Mouse (Mus musculus) limb, embryonic 14.5 days (tissue): ENCODE measurements around the gene Syt15. TPM values are rescaled to one million over a fixed set of nuclear protein-coding genes. Genes with fewer than 3 reads are reported as not detected.

Experiments
- ATAC-seq: fragments of 200-750 bp; cut with Nextera tagmentation; 2 replicates; pipeline ENCODE4 v1.8.0; 2017; ENCODE audit warnings: low read depth, moderate number of reproducible peaks, moderate TSS enrichment; ENCODE audit not compliant: low FRiP score
- DNase-seq: peaks from one replicate; pipeline ENCODE4 v3.0.0-alpha.2; 2015; ENCODE audit warnings: low spot score
- H3K27ac ChIP-seq: fragments of 300-500 bp; sonication (generic); replicated peaks from 2 replicates; pipeline ENCODE4 v1.5.1; 2014; ENCODE audit warnings: low read depth, mild to moderate bottlenecking, low read length, moderate library complexity, mixed read lengths
- H3K27me3 ChIP-seq: fragments of 300-500 bp; sonication (generic); 2 replicates; pipeline ENCODE4 v1.6.1; 2014; ENCODE audit warnings: low read length, mixed read lengths; ENCODE audit not compliant: control insufficient read depth, insufficient read depth
- H3K36me3 ChIP-seq: fragments of 300-500 bp; sonication (generic); 2 replicates; pipeline ENCODE4 v1.6.1; 2014; ENCODE audit warnings: mild to moderate bottlenecking, low read length, moderate library complexity, mixed read lengths; ENCODE audit not compliant: control insufficient read depth, insufficient read depth
- H3K4me1 ChIP-seq: fragments of 300-500 bp; sonication (generic); 2 replicates; pipeline ENCODE4 v1.6.1; 2014; ENCODE audit warnings: antibody characterized with exemption, low read length, mixed read lengths; ENCODE audit not compliant: control insufficient read depth, insufficient read depth
- H3K4me2 ChIP-seq: fragments of 300-500 bp; sonication (generic); replicated peaks from 2 replicates; pipeline ENCODE4 v1.6.1; 2014; ENCODE audit warnings: low read depth, mild to moderate bottlenecking, low read length, moderate library complexity; ENCODE audit not compliant: severe bottlenecking
- H3K4me3 ChIP-seq: fragments of 300-500 bp; sonication (generic); replicated peaks from 2 replicates; pipeline ENCODE4 v1.5.1; 2014; ENCODE audit warnings: low read length
- H3K9ac ChIP-seq: fragments of 300-500 bp; sonication (generic); 2 replicates; pipeline ENCODE4 v1.6.1; 2014; ENCODE audit warnings: mild to moderate bottlenecking, low read depth, low read length, moderate library complexity; ENCODE audit not compliant: severe bottlenecking
- H3K9me3 ChIP-seq: fragments of 300-500 bp; sonication (generic); 2 replicates; pipeline ENCODE4 v1.6.1; 2016; ENCODE audit warnings: low read length; ENCODE audit not compliant: control insufficient read depth
- POLR2A ChIP-seq: fragments of 200-500 bp; IDR thresholded peaks from 2 replicates; pipeline ENCODE4 v1.8.0; 2012; ENCODE audit warnings: inconsistent platforms, mild to moderate bottlenecking, moderate library complexity, borderline replicate concordance; ENCODE audit not compliant: insufficient read depth, insufficient read length; ENCODE audit errors: extremely low read depth
- WGBS: fragments of 180-500 bp; shearing (Covaris S2); extraction: QIAGEN DNeasy Blood & Tissue Kit; methylation state at CpG from one replicate; pipeline ENCODE4 v1.1.7; 2014; 5-methylcytosine and 5-hydroxymethylcytosine counted together
- polyA plus RNA-seq, 2 experiments: library from polyadenylated mRNA; depleted of rRNA in 1 of 2; stranded (reverse) in 1 of 2; unstranded in 1 of 2; fragments of >200 nt; fragmentation: Nextera tagmentation in 1 of 2; extraction: Ambion mirVana in 1 of 2; gene quantifications; 2 replicates each; pipeline versions ENCODE4 v1.2.1 to v1.2.3; 2012 to 2014

Syt15 gene
- polyA plus RNA-seq, 2 experiments, result 0.51 to 0.83 TPM

GRCm38 (mm10) chr14:34207996-34208395 lies 11.4 kb upstream of the Syt15 start:
- Histone ChIP-seq H3K9ac (no peak overlapping the region), H3K27ac (no peak overlapping the region), H3K36me3 (no peaks in the 10 kb centered on the region), H3K9me3 (no peaks in the 10 kb centered on the region), H3K27me3 (no peaks in the 10 kb centered on the region), H3K4me2 (no peak overlapping the region), H3K4me3 (no peak overlapping the region), H3K4me1 (no peaks in the 10 kb centered on the region)
- WGBS, result 68% methylated on average over 6 of the region's 6 CpGs
- ATAC-seq, result no peak
- DNase-seq, result no peak
- no peak for TF ChIP-seq POLR2A

GRCm38 (mm10) chr14:34208651-34209050 lies 10.7 kb upstream of the Syt15 start:
- H3K9me3 ChIP-seq, result no peaks in the 10 kb centered on the region
- no peaks in the 10 kb centered on the region for H3K27me3 ChIP-seq
- WGBS, result 52% methylated on average over 2 of the region's 2 CpGs
- TF ChIP-seq POLR2A, result no peak
- H3K4me1 ChIP-seq, result no peaks in the 10 kb centered on the region
- no peak for ATAC-seq
- H3K36me3 ChIP-seq, result no peaks in the 10 kb centered on the region
- DNase-seq, result peak; percentile 36
- H3K27ac ChIP-seq, result no peak overlapping the region
- no peak overlapping the region for H3K9ac ChIP-seq
- H3K4me2 ChIP-seq, result no peak overlapping the region
- H3K4me3 ChIP-seq, result no peak overlapping the region

- H3K9ac ChIP-seq, result no peak overlapping the region
- H3K27ac ChIP-seq, result no peak overlapping the region
- no peak overlapping the region for H3K4me2 ChIP-seq
- ATAC-seq (no peak), DNase-seq (no peak)
- no peaks in the 10 kb centered on the region for H3K9me3 ChIP-seq
- TF ChIP-seq POLR2A, result no peak
- no peak overlapping the region for H3K4me3 ChIP-seq
- no peaks in the 10 kb centered on the region for H3K27me3 ChIP-seq
- 55% methylated on average over 4 of the region's 4 CpGs for whole genome bisulfite sequencing
- H3K36me3 ChIP-seq, result no peaks in the 10 kb centered on the region
- H3K4me1 ChIP-seq, result no peaks in the 10 kb centered on the region
Observed at GRCm38 (mm10) chr14:34209080-34209479, 10.3 kb upstream of the Syt15 start.

GRCm38 (mm10) chr14:34209942-34210341 lies 9.5 kb upstream of the Syt15 start:
- no peak overlapping the region for H3K9ac ChIP-seq
- H3K4me2 ChIP-seq, result no peak overlapping the region
- DNase-seq (no peak), ATAC-seq (no peak)
- H3K4me3 ChIP-seq, result no peak overlapping the region
- no peak for TF ChIP-seq POLR2A
- H3K27me3 ChIP-seq, result no peaks in the 10 kb centered on the region
- no peak overlapping the region for H3K27ac ChIP-seq
- no peaks in the 10 kb centered on the region for H3K36me3 ChIP-seq
- H3K9me3 ChIP-seq, result no peaks in the 10 kb centered on the region
- WGBS, result 87% methylated on average over 4 of the region's 4 CpGs
- H3K4me1 ChIP-seq, result no peaks in the 10 kb centered on the region

- no peak overlapping the region for H3K27ac ChIP-seq
- no peaks in the 10 kb centered on the region for H3K9me3 ChIP-seq
- H3K27me3 ChIP-seq, result peaks cover 12% of the 10 kb centered on the region
- H3K9ac ChIP-seq, result no peak overlapping the region
- ATAC-seq, result peak; percentile 47; the same call in 1 of the 2 replicates
- no peak for TF ChIP-seq POLR2A
- peak; percentile 24 for DNase-seq
- no peaks in the 10 kb centered on the region for H3K36me3 ChIP-seq
- no peak overlapping the region for H3K4me3 ChIP-seq
- 0 out of 2 replicates have a peak, but pooled peaks cover 4% of the 10 kb centered on the region for H3K4me1 ChIP-seq
- H3K4me2 ChIP-seq, result no peak overlapping the region
- WGBS, result 63% methylated on average over 6 of the region's 6 CpGs
Observed at GRCm38 (mm10) chr14:34215451-34216127, 3.8 kb upstream of the Syt15 start.
